Mouse (Mus musculus): Measurements from ENCODE around the gene Camkv. TPM values are rescaled to one million over a fixed set of nuclear protein-coding genes. Genes with fewer than 3 reads are reported as not detected.

The Camkv gene
- polyA plus RNA-seq, 1 experiment = 0.08 TPM

GRCm38 (mm10) chr9:107908410-107909158 lies 26.9 kb upstream of the Camkv start:
- Histone ChIP-seq H3K27me3 (ENCODE audit: control insufficient read depth, insufficient read depth, low read length) (no peaks in the 10 kb centered on the region), H3K27ac (ENCODE audit: insufficient read depth, low read length) (no peak overlapping the region), H3K4me3 (ENCODE audit: extremely low read depth, insufficient read depth, insufficient read length) (no peak overlapping the region), H3K4me1 (ENCODE audit: control insufficient read depth, insufficient read depth, insufficient read length) (no peaks in the 10 kb centered on the region), H3K36me3 (ENCODE audit: control insufficient read depth, insufficient read depth, low read length) (no peaks in the 10 kb centered on the region)
- 70% methylated on average over 18 of the region's 18 CpGs for WGBS
- no peak for TF ChIP-seq POLR2A (IDR thresholded peaks at IDR 0.05; ENCODE audit: low read depth, low read length)
- TF ChIP-seq CTCF (IDR thresholded peaks at IDR 0.05; ENCODE audit: extremely low read depth, insufficient read depth, insufficient read length, insufficient replicate concordance) = no peak
- no peak for DNase-seq (ENCODE audit: low read depth in 1 of 2, low spot score in 2 of 2)

- no peaks in the 10 kb centered on the region for H3K27me3 ChIP-seq (ENCODE audit: control insufficient read depth, insufficient read depth, low read length)
- TF ChIP-seq CTCF (IDR thresholded peaks at IDR 0.05; ENCODE audit: extremely low read depth, insufficient read depth, insufficient read length, insufficient replicate concordance) (no peak), POLR2A (IDR thresholded peaks at IDR 0.05; ENCODE audit: low read depth, low read length) (no peak)
- no peak for DNase-seq (ENCODE audit: low read depth in 1 of 2, low spot score in 2 of 2)
Measured at GRCm38 (mm10) chr9:107910025-107910769, 25.3 kb upstream of the Camkv start.

GRCm38 (mm10) chr9:107914764-107915420 lies 20.6 kb upstream of the Camkv start:
- no peak for TF ChIP-seq POLR2A (IDR thresholded peaks at IDR 0.05; ENCODE audit: low read depth, low read length)
- no peak for TF ChIP-seq CTCF (IDR thresholded peaks at IDR 0.05; ENCODE audit: extremely low read depth, insufficient read depth, insufficient read length, insufficient replicate concordance)
- WGBS = 54% methylated on average over 16 of the region's 16 CpGs
- Histone ChIP-seq H3K27me3 (ENCODE audit: control insufficient read depth, insufficient read depth, low read length) (no peaks in the 10 kb centered on the region), H3K36me3 (ENCODE audit: control insufficient read depth, insufficient read depth, low read length) (no peaks in the 10 kb centered on the region), H3K27ac (ENCODE audit: insufficient read depth, low read length) (no peak overlapping the region), H3K4me3 (ENCODE audit: extremely low read depth, insufficient read depth, insufficient read length) (no peak overlapping the region), H3K4me1 (ENCODE audit: control insufficient read depth, insufficient read depth, insufficient read length) (no peaks in the 10 kb centered on the region)
- no peak for DNase-seq (ENCODE audit: low read depth in 1 of 2, low spot score in 2 of 2)

More at GRCm38 (mm10) chr9:107910025-107910769, 25.3 kb upstream of the Camkv start:
- H3K36me3 ChIP-seq (ENCODE audit: control insufficient read depth, insufficient read depth, low read length) = no peaks in the 10 kb centered on the region
- no peak overlapping the region for H3K27ac ChIP-seq (ENCODE audit: insufficient read depth, low read length)
- H3K4me3 ChIP-seq (ENCODE audit: extremely low read depth, insufficient read depth, insufficient read length) = no peak overlapping the region
- H3K4me1 ChIP-seq (ENCODE audit: control insufficient read depth, insufficient read depth, insufficient read length) = no peaks in the 10 kb centered on the region
- WGBS = 85% methylated on average over 15 of the region's 15 CpGs

GRCm38 (mm10) chr9:107917895-107918608 lies 17.4 kb upstream of the Camkv start:
- no peaks in the 10 kb centered on the region for H3K27me3 ChIP-seq (ENCODE audit: control insufficient read depth, insufficient read depth, low read length)
- no peaks in the 10 kb centered on the region for H3K4me1 ChIP-seq (ENCODE audit: control insufficient read depth, insufficient read depth, insufficient read length)
- WGBS = 75% methylated on average over 13 of the region's 13 CpGs
- H3K36me3 ChIP-seq (ENCODE audit: control insufficient read depth, insufficient read depth, low read length) = no peaks in the 10 kb centered on the region
- no peak overlapping the region for H3K4me3 ChIP-seq (ENCODE audit: extremely low read depth, insufficient read depth, insufficient read length)
- DNase-seq (ENCODE audit: low read depth in 1 of 2, low spot score in 2 of 2) = no peak
- TF ChIP-seq POLR2A (IDR thresholded peaks at IDR 0.05; ENCODE audit: low read depth, low read length) (no peak), CTCF (IDR thresholded peaks at IDR 0.05; ENCODE audit: extremely low read depth, insufficient read depth, insufficient read length, insufficient replicate concordance) (no peak)
- H3K27ac ChIP-seq (ENCODE audit: insufficient read depth, low read length) = no peak overlapping the region

GRCm38 (mm10) chr9:107918884-107919283 lies 16.6 kb upstream of the Camkv start:
- WGBS = 89% methylated on average over 6 of the region's 6 CpGs
- H3K27ac ChIP-seq (ENCODE audit: insufficient read depth, low read length) = no peak overlapping the region
- no peak overlapping the region for H3K4me3 ChIP-seq (ENCODE audit: extremely low read depth, insufficient read depth, insufficient read length)
- H3K27me3 ChIP-seq (ENCODE audit: control insufficient read depth, insufficient read depth, low read length) = no peaks in the 10 kb centered on the region
- no peaks in the 10 kb centered on the region for H3K4me1 ChIP-seq (ENCODE audit: control insufficient read depth, insufficient read depth, insufficient read length)
- TF ChIP-seq CTCF (IDR thresholded peaks at IDR 0.05; ENCODE audit: extremely low read depth, insufficient read depth, insufficient read length, insufficient replicate concordance) = no peak
- no peak for TF ChIP-seq POLR2A (IDR thresholded peaks at IDR 0.05; ENCODE audit: low read depth, low read length)
- H3K36me3 ChIP-seq (ENCODE audit: control insufficient read depth, insufficient read depth, low read length) = no peaks in the 10 kb centered on the region
- no peak for DNase-seq (ENCODE audit: low read depth in 1 of 2, low spot score in 2 of 2)

- no peaks in the 10 kb centered on the region for H3K27me3 ChIP-seq (ENCODE audit: control insufficient read depth, insufficient read depth, low read length)
- H3K4me3 ChIP-seq (ENCODE audit: extremely low read depth, insufficient read depth, insufficient read length) = no peak overlapping the region
- TF ChIP-seq CTCF (IDR thresholded peaks at IDR 0.05; ENCODE audit: extremely low read depth, insufficient read depth, insufficient read length, insufficient replicate concordance) = no peak
- no peak for TF ChIP-seq POLR2A (IDR thresholded peaks at IDR 0.05; ENCODE audit: low read depth, low read length)
- no peak overlapping the region for H3K27ac ChIP-seq (ENCODE audit: insufficient read depth, low read length)
- 90% methylated on average over 5 of the region's 5 CpGs for WGBS
- DNase-seq (ENCODE audit: low read depth in 1 of 2, low spot score in 2 of 2) = no peak
- H3K36me3 ChIP-seq (ENCODE audit: control insufficient read depth, insufficient read depth, low read length) = no peaks in the 10 kb centered on the region
- H3K4me1 ChIP-seq (ENCODE audit: control insufficient read depth, insufficient read depth, insufficient read length) = no peaks in the 10 kb centered on the region
Measured at GRCm38 (mm10) chr9:107919441-107919840, 16.0 kb upstream of the Camkv start.
